Mouse (Mus musculus) gastrocnemius, postnatal 25 days (tissue): ENCODE measurements around the gene Eid1. TPM values are rescaled to one million over a fixed set of nuclear protein-coding genes. Genes with fewer than 3 reads are reported as not detected.
A peak's percentile ranks its signal among the peaks of the same experiment; 100 is the strongest.

Source experiments
- DNase-seq: peaks from one replicate; pipeline ENCODE4 v3.0.0; 2022
- long read RNA-seq, 2 experiments: library from polyadenylated mRNA; stranded (forward); transcript quantifications; one replicate each; pipeline ENCODE4 v2.0.0; 2021
- total RNA-seq, 2 experiments: library from RNA; stranded (reverse); gene quantifications; 1 replicate in 1 of 2; 2 replicates in 1 of 2; pipeline ENCODE4 v1.2.3; 2021

The Eid1 gene
- 10 to 100 TPM; 27.8 to 35.7 TPM for total RNA-seq
- long read RNA-seq, experiment 1, transcript Eid1-201 (1 exons, 1,691 nt) = major isoform, 27 of 27 reads
- long read RNA-seq, experiment 1, partial matches to known transcripts = 0 of 27 reads
- long read RNA-seq, experiment 1, other reads (novel, unspliced or antisense) = 0 of 27 reads
- long read RNA-seq, experiment 2, transcript Eid1-201 (1 exons, 1,691 nt) = major isoform, 46 of 46 reads
- long read RNA-seq, experiment 2, partial matches to known transcripts = 0 of 46 reads
- long read RNA-seq, experiment 2, other reads (novel, unspliced or antisense) = 0 of 46 reads

- DNase-seq = peak; percentile 79
Observed at GRCm38 (mm10) chr2:125672957-125673631, at the start of gene Eid1. Eid1 (plus strand) TSS chr2:125673095.

GRCm38 (mm10) chr2:125623211-125623610 lies 49.7 kb upstream of the Eid1 start:
- DNase-seq = no peak

- DNase-seq = no peak
Observed at GRCm38 (mm10) chr2:125624127-125624685, 48.7 kb upstream of the Eid1 start.

GRCm38 (mm10) chr2:125624837-125625351 lies 48.0 kb upstream of the Eid1 start, which contains the start of gene Cep152:
Cep152 (minus strand) TSS chr2:125625113.
- peak; percentile 97 for DNase-seq

GRCm38 (mm10) chr2:125626536-125626935 lies 46.4 kb upstream of the Eid1 start:
- no peak for DNase-seq

- DNase-seq = no peak
Observed at GRCm38 (mm10) chr2:125628487-125628886, 44.4 kb upstream of the Eid1 start.

GRCm38 (mm10) chr2:125630010-125630409 lies 42.9 kb upstream of the Eid1 start:
- DNase-seq = no peak

GRCm38 (mm10) chr2:125637331-125637730 lies 35.6 kb upstream of the Eid1 start:
- DNase-seq = no peak

- no peak for DNase-seq
Observed at GRCm38 (mm10) chr2:125644912-125645311, 28.0 kb upstream of the Eid1 start.

- no peak for DNase-seq
Observed at GRCm38 (mm10) chr2:125650038-125650437, 22.9 kb upstream of the Eid1 start.

GRCm38 (mm10) chr2:125650742-125651352 lies 22.0 kb upstream of the Eid1 start:
- DNase-seq = no peak

GRCm38 (mm10) chr2:125651563-125651962 lies 21.3 kb upstream of the Eid1 start:
- DNase-seq = no peak

GRCm38 (mm10) chr2:125653286-125653685 lies 19.6 kb upstream of the Eid1 start:
- DNase-seq = no peak

- DNase-seq = no peak
Observed at GRCm38 (mm10) chr2:125655391-125655790, 17.5 kb upstream of the Eid1 start.

- peak; percentile 29 for DNase-seq
Observed at GRCm38 (mm10) chr2:125659823-125660536, 12.9 kb upstream of the Eid1 start.

- DNase-seq = no peak
Observed at GRCm38 (mm10) chr2:125660537-125661130, 12.3 kb upstream of the Eid1 start.

GRCm38 (mm10) chr2:125661156-125661555 lies 11.7 kb upstream of the Eid1 start:
- no peak for DNase-seq

GRCm38 (mm10) chr2:125662517-125662916 lies 10.4 kb upstream of the Eid1 start:
- DNase-seq = no peak

GRCm38 (mm10) chr2:125665213-125665612 lies 7.7 kb upstream of the Eid1 start:
- no peak for DNase-seq

- DNase-seq = no peak
Observed at GRCm38 (mm10) chr2:125665909-125666308, 7.0 kb upstream of the Eid1 start.

- no peak for DNase-seq
Observed at GRCm38 (mm10) chr2:125666668-125667067, 6.2 kb upstream of the Eid1 start.

- no peak for DNase-seq
Observed at GRCm38 (mm10) chr2:125667184-125667583, 5.7 kb upstream of the Eid1 start.
